Mouse (Mus musculus) fat pad, adult 2 months (tissue): ENCODE data around the gene Gm28051.

Experiments used
- DNase-seq: peaks from one replicate; pipeline ENCODE4 v3.0.0-alpha.2; 2011; ENCODE audit warnings: low read depth, low spot score; ENCODE audit errors: extremely low read depth

The Gm28051 gene

GRCm38 (mm10) chr12:102757689-102758402 is at the start of gene Gm28051, which contains the start of the genes Gon7 and Ubr7:
Gene Gm28051, minus strand, starts transcription at chr12:102757765.
Gene Gon7, minus strand, starts transcription at chr12:102757803.
Gene Ubr7, plus strand, starts transcription at chr12:102757967.
- peak; percentile 75 for DNase-seq

GRCm38 (mm10) chr12:102799528-102799927 is 42.0 kb upstream of the Gm28051 start:
- DNase-seq, result no peak

- no peak for DNase-seq
Measured at GRCm38 (mm10) chr12:102787927-102788326, 30.4 kb upstream of the Gm28051 start.

- no peak for DNase-seq
Measured at GRCm38 (mm10) chr12:102785593-102785985, 28.0 kb upstream of the Gm28051 start.

GRCm38 (mm10) chr12:102784899-102785592 is 27.5 kb upstream of the Gm28051 start:
- no peak for DNase-seq

GRCm38 (mm10) chr12:102782841-102783240 is 25.3 kb upstream of the Gm28051 start:
- DNase-seq, result no peak

- no peak for DNase-seq
Measured at GRCm38 (mm10) chr12:102779452-102779851, 21.9 kb upstream of the Gm28051 start.

GRCm38 (mm10) chr12:102778151-102778550 is 20.6 kb upstream of the Gm28051 start:
- DNase-seq, result no peak

- DNase-seq, result no peak
Measured at GRCm38 (mm10) chr12:102776035-102776434, 18.5 kb upstream of the Gm28051 start.

GRCm38 (mm10) chr12:102772676-102773075 is 15.1 kb upstream of the Gm28051 start:
- no peak for DNase-seq

- DNase-seq, result no peak
Measured at GRCm38 (mm10) chr12:102771601-102772000, 14.0 kb upstream of the Gm28051 start.

- DNase-seq, result no peak
Measured at GRCm38 (mm10) chr12:102769000-102769399, 11.4 kb upstream of the Gm28051 start.

GRCm38 (mm10) chr12:102763696-102764095 is 6.1 kb upstream of the Gm28051 start:
- DNase-seq, result no peak

- no peak for DNase-seq
Measured at GRCm38 (mm10) chr12:102761668-102762067, 4.1 kb upstream of the Gm28051 start.

GRCm38 (mm10) chr12:102758936-102759335 is 1.4 kb upstream of the Gm28051 start:
- no peak for DNase-seq

GRCm38 (mm10) chr12:102758403-102758756 is 815 bp upstream of the Gm28051 start, which contains the start of gene Gm20604:
Gene Gm20604, minus strand, starts transcription at chr12:102758672.
- DNase-seq, result no peak

- DNase-seq, result no peak
Measured at GRCm38 (mm10) chr12:102757055-102757688, 393 bp downstream of the Gm28051 start.

- no peak for DNase-seq
Measured at GRCm38 (mm10) chr12:102756304-102756703, 1.3 kb downstream of the Gm28051 start.

- no peak for DNase-seq
Measured at GRCm38 (mm10) chr12:102748256-102748655, 9.3 kb downstream of the Gm28051 start.

GRCm38 (mm10) chr12:102744839-102745238 is 12.7 kb downstream of the Gm28051 start:
- DNase-seq, result no peak
